Mouse (Mus musculus) kidney, adult 18-20 months (tissue): ENCODE data around the gene A630001G21Rik.

Experiments used
- DNase-seq: peaks from one replicate; pipeline ENCODE4 v3.0.0; 2021

A630001G21Rik gene

GRCm38 (mm10) chr1:85730471-85730870, 48.0 kb downstream of the A630001G21Rik start:
- DNase-seq: no peak

GRCm38 (mm10) chr1:85720220-85720893, 58.1 kb downstream of the A630001G21Rik start:
- DNase-seq: no peak

- no peak for DNase-seq
These were observed 59.4 kb downstream of the A630001G21Rik start for GRCm38 (mm10) chr1:85719049-85719448.

- no peak for DNase-seq
These were observed 61.9 kb downstream of the A630001G21Rik start for GRCm38 (mm10) chr1:85716447-85717027.

GRCm38 (mm10) chr1:85714501-85714900, 63.9 kb downstream of the A630001G21Rik start:
- no peak for DNase-seq

- DNase-seq: no peak
These were observed 71.7 kb downstream of the A630001G21Rik start for GRCm38 (mm10) chr1:85706754-85707153.

GRCm38 (mm10) chr1:85705552-85705951, 72.9 kb downstream of the A630001G21Rik start:
- DNase-seq: no peak

GRCm38 (mm10) chr1:85703245-85704186, 74.9 kb downstream of the A630001G21Rik start:
- DNase-seq: peak; percentile 54

- DNase-seq: no peak
These were observed 75.9 kb downstream of the A630001G21Rik start for GRCm38 (mm10) chr1:85702531-85702930.

GRCm38 (mm10) chr1:85697721-85698493, 80.5 kb downstream of the A630001G21Rik start:
- no peak for DNase-seq

- DNase-seq: no peak
These were observed 82.8 kb downstream of the A630001G21Rik start for GRCm38 (mm10) chr1:85695646-85696045.

GRCm38 (mm10) chr1:85693280-85693679, 85.2 kb downstream of the A630001G21Rik start:
- DNase-seq: no peak

GRCm38 (mm10) chr1:85692281-85692680, 86.2 kb downstream of the A630001G21Rik start:
- DNase-seq: no peak

- no peak for DNase-seq
These were observed 87.9 kb downstream of the A630001G21Rik start for GRCm38 (mm10) chr1:85690544-85690943.

GRCm38 (mm10) chr1:85687346-85687745, 91.1 kb downstream of the A630001G21Rik start:
- no peak for DNase-seq

- DNase-seq: no peak
These were observed 91.8 kb downstream of the A630001G21Rik start for GRCm38 (mm10) chr1:85686666-85687065.

- DNase-seq: no peak
These were observed 98.2 kb downstream of the A630001G21Rik start for GRCm38 (mm10) chr1:85680226-85680625.
